Mouse (Mus musculus) CH12.LX (cell line): ENCODE data around the gene Sgip1.

Source experiments
- CTCF ChIP-seq, 2 experiments: IDR thresholded peaks in 1 of 2; conservative IDR thresholded peaks in 1 of 2; 2 replicates each; pipeline ENCODE4 v1.5.1; 2011 to 2012; ENCODE audit warnings: low read depth in 2 of 2, low read length in 2 of 2, improper control_type of control experiment in 1 of 2, inconsistent platforms in 1 of 2, mild to moderate bottlenecking in 1 of 2, moderate library complexity in 1 of 2
- JUND ChIP-seq: conservative IDR thresholded peaks from 2 replicates; pipeline ENCODE4 v1.6.1; 2011; ENCODE audit warnings: low read depth, low read length, improper control_type of control experiment
- MAX ChIP-seq: IDR thresholded peaks from 2 replicates; pipeline ENCODE4 v1.6.1; 2011; ENCODE audit warnings: low read length, improper control_type of control experiment
- PAX5 ChIP-seq: IDR thresholded peaks from 2 replicates; pipeline ENCODE4 v1.6.1; 2012; ENCODE audit warnings: low read length, inconsistent platforms, mixed read lengths
- POLR2A ChIP-seq: IDR thresholded peaks from 2 replicates; pipeline ENCODE4 v1.6.1; 2011; ENCODE audit warnings: low read depth, mild to moderate bottlenecking, improper control_type of control experiment, low read length
- RAD21 ChIP-seq: IDR thresholded peaks from 2 replicates; pipeline ENCODE4 v1.6.1; 2011; ENCODE audit warnings: low read depth, mild to moderate bottlenecking, low read length, improper control_type of control experiment, moderate library complexity
- TBP ChIP-seq: conservative IDR thresholded peaks from 2 replicates; pipeline ENCODE4 v1.6.1; 2011; ENCODE audit warnings: low read depth, low read length, improper control_type of control experiment

DNA sequence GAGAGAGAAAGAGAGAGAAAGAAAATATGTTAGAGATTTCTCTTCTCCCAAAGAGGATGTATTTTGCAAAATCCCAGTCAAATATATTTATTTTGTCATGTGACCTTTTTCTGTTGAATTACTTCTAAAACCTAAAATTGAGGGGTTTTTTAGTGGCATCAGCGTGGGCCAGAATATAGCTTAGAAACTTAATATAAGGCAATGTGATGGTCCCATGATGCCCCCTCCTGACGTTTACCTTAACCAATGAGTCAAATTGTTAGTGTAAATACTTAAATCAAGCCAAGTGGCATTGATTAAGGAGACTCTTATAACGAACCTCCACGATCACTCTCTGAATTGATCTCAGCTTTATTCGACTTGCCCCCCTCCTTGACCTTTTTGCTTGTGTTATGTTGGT lies 233.1 kb downstream of the Sgip1 start:
- no peak for TF ChIP-seq TBP
- TF ChIP-seq CTCF (conservative IDR thresholded peaks at IDR 0.05 in 1 of 2, IDR thresholded peaks at IDR 0.05 in 1 of 2; ENCODE audit: low read depth in 2 of 2, low read length in 2 of 2), result 0 out of 4 replicates have a peak, but pooled peaks of 1 of the 2 experiments have one; percentile 13
- no peak for TF ChIP-seq MAX
- no peak for TF ChIP-seq POLR2A
- TF ChIP-seq JUND, result no peak
- TF ChIP-seq RAD21, result peak; percentile 11
- no peak for TF ChIP-seq PAX5
